Mouse (Mus musculus): Measurements from ENCODE around the gene Dgki. TPM values are rescaled to one million over a fixed set of nuclear protein-coding genes. Genes with fewer than 3 reads are reported as not detected.

Dgki gene
- polyA plus RNA-seq, 1 experiment from 2014 or later = 0.42 TPM

- 86% methylated on average over 5 of the region's 5 CpGs for WGBS
- no peaks in the 10 kb centered on the region for H3K36me3 ChIP-seq (ENCODE audit: control insufficient read depth, insufficient read depth)
- no peak for ATAC-seq
Observed at GRCm38 (mm10) chr6:36904911-36905310, 395.1 kb downstream of the Dgki start.

GRCm38 (mm10) chr6:36903821-36904220 is 396.2 kb downstream of the Dgki start:
- ATAC-seq = no peak
- no peaks in the 10 kb centered on the region for H3K36me3 ChIP-seq (ENCODE audit: control insufficient read depth, insufficient read depth)
- no peak overlapping the region for H3K4me2 ChIP-seq (replicated peaks; ENCODE audit: low read depth)
- H3K4me3 ChIP-seq (ENCODE audit: low read depth, low read length) = no peak overlapping the region
- WGBS = 31% methylated on average over 5 of the region's 5 CpGs
- H3K9me3 ChIP-seq (ENCODE audit: control insufficient read depth) = no peaks in the 10 kb centered on the region
- peak; percentile 75 for TF ChIP-seq CTCF (IDR thresholded peaks at IDR 0.05; ENCODE audit: low read depth)
- H3K27ac ChIP-seq (ENCODE audit: low read depth, low read length) = no peak overlapping the region
- H3K27me3 ChIP-seq (replicated peaks; ENCODE audit: control insufficient read depth, insufficient read depth, low read length) = no peaks in the 10 kb centered on the region
- H3K4me1 ChIP-seq (replicated peaks; ENCODE audit: control insufficient read depth, insufficient read depth, low read length) = no peaks in the 10 kb centered on the region
- H3K9ac ChIP-seq (ENCODE audit: low read depth, low read length) = no peak overlapping the region

More at GRCm38 (mm10) chr6:36904911-36905310, 395.1 kb downstream of the Dgki start:
- no peak overlapping the region for H3K4me2 ChIP-seq (replicated peaks; ENCODE audit: low read depth)
- H3K4me3 ChIP-seq (ENCODE audit: low read depth, low read length) = no peak overlapping the region
- no peaks in the 10 kb centered on the region for H3K4me1 ChIP-seq (replicated peaks; ENCODE audit: control insufficient read depth, insufficient read depth, low read length)
- no peaks in the 10 kb centered on the region for H3K9me3 ChIP-seq (ENCODE audit: control insufficient read depth)
- no peaks in the 10 kb centered on the region for H3K27me3 ChIP-seq (replicated peaks; ENCODE audit: control insufficient read depth, insufficient read depth, low read length)
- no peak overlapping the region for H3K27ac ChIP-seq (ENCODE audit: low read depth, low read length)
- no peak overlapping the region for H3K9ac ChIP-seq (ENCODE audit: low read depth, low read length)
- TF ChIP-seq CTCF (IDR thresholded peaks at IDR 0.05; ENCODE audit: low read depth) = no peak

GRCm38 (mm10) chr6:36903159-36903794 is 396.7 kb downstream of the Dgki start:
- no peaks in the 10 kb centered on the region for H3K9me3 ChIP-seq (ENCODE audit: control insufficient read depth)
- no peak overlapping the region for H3K4me3 ChIP-seq (ENCODE audit: low read depth, low read length)
- no peaks in the 10 kb centered on the region for H3K36me3 ChIP-seq (ENCODE audit: control insufficient read depth, insufficient read depth)
- ATAC-seq = no peak
- H3K4me2 ChIP-seq (replicated peaks; ENCODE audit: low read depth) = no peak overlapping the region
- no peaks in the 10 kb centered on the region for H3K4me1 ChIP-seq (replicated peaks; ENCODE audit: control insufficient read depth, insufficient read depth, low read length)
- WGBS = 33% methylated on average over 8 of the region's 8 CpGs
- TF ChIP-seq CTCF (IDR thresholded peaks at IDR 0.05; ENCODE audit: low read depth) = no peak
- H3K9ac ChIP-seq (ENCODE audit: low read depth, low read length) = no peak overlapping the region
- no peak overlapping the region for H3K27ac ChIP-seq (ENCODE audit: low read depth, low read length)
- no peaks in the 10 kb centered on the region for H3K27me3 ChIP-seq (replicated peaks; ENCODE audit: control insufficient read depth, insufficient read depth, low read length)

- H3K27me3 ChIP-seq (replicated peaks; ENCODE audit: control insufficient read depth, insufficient read depth, low read length) = no peaks in the 10 kb centered on the region
- H3K4me1 ChIP-seq (replicated peaks; ENCODE audit: control insufficient read depth, insufficient read depth, low read length) = no peaks in the 10 kb centered on the region
- H3K9me3 ChIP-seq (ENCODE audit: control insufficient read depth) = no peaks in the 10 kb centered on the region
- H3K36me3 ChIP-seq (ENCODE audit: control insufficient read depth, insufficient read depth) = no peaks in the 10 kb centered on the region
- H3K9ac ChIP-seq (ENCODE audit: low read depth, low read length) = no peak overlapping the region
- no peak for TF ChIP-seq CTCF (IDR thresholded peaks at IDR 0.05; ENCODE audit: low read depth)
- WGBS = 79% methylated on average over 4 of the region's 4 CpGs
- no peak overlapping the region for H3K4me2 ChIP-seq (replicated peaks; ENCODE audit: low read depth)
- no peak overlapping the region for H3K4me3 ChIP-seq (ENCODE audit: low read depth, low read length)
- ATAC-seq = no peak
- no peak overlapping the region for H3K27ac ChIP-seq (ENCODE audit: low read depth, low read length)
Observed at GRCm38 (mm10) chr6:36899872-36900271, 400.1 kb downstream of the Dgki start.

GRCm38 (mm10) chr6:36898412-36898811 is 401.6 kb downstream of the Dgki start:
- Histone ChIP-seq H3K27me3 (replicated peaks; ENCODE audit: control insufficient read depth, insufficient read depth, low read length) (no peaks in the 10 kb centered on the region), H3K9me3 (ENCODE audit: control insufficient read depth) (no peaks in the 10 kb centered on the region), H3K4me3 (ENCODE audit: low read depth, low read length) (no peak overlapping the region), H3K4me2 (replicated peaks; ENCODE audit: low read depth) (no peak overlapping the region), H3K36me3 (ENCODE audit: control insufficient read depth, insufficient read depth) (no peaks in the 10 kb centered on the region), H3K27ac (ENCODE audit: low read depth, low read length) (no peak overlapping the region), H3K9ac (ENCODE audit: low read depth, low read length) (no peak overlapping the region), H3K4me1 (replicated peaks; ENCODE audit: control insufficient read depth, insufficient read depth, low read length) (no peaks in the 10 kb centered on the region)
- WGBS = 65% methylated on average over 6 of the region's 6 CpGs
- no peak for TF ChIP-seq CTCF (IDR thresholded peaks at IDR 0.05; ENCODE audit: low read depth)
- no peak for ATAC-seq

GRCm38 (mm10) chr6:36897616-36898149 is 402.3 kb downstream of the Dgki start:
- no peak for TF ChIP-seq CTCF (IDR thresholded peaks at IDR 0.05; ENCODE audit: low read depth)
- H3K4me1 ChIP-seq (replicated peaks; ENCODE audit: control insufficient read depth, insufficient read depth, low read length) = no peaks in the 10 kb centered on the region
- no peak overlapping the region for H3K4me3 ChIP-seq (ENCODE audit: low read depth, low read length)
- H3K27me3 ChIP-seq (replicated peaks; ENCODE audit: control insufficient read depth, insufficient read depth, low read length) = no peaks in the 10 kb centered on the region
- no peak overlapping the region for H3K4me2 ChIP-seq (replicated peaks; ENCODE audit: low read depth)
- H3K9me3 ChIP-seq (ENCODE audit: control insufficient read depth) = no peaks in the 10 kb centered on the region
- H3K27ac ChIP-seq (ENCODE audit: low read depth, low read length) = no peak overlapping the region
- H3K36me3 ChIP-seq (ENCODE audit: control insufficient read depth, insufficient read depth) = no peaks in the 10 kb centered on the region
- H3K9ac ChIP-seq (ENCODE audit: low read depth, low read length) = no peak overlapping the region
- no peak for ATAC-seq
- 57% methylated on average over 3 of the region's 3 CpGs for WGBS
